ENCODE assay signal across 8 mouse cellular contexts in genomic region chr6:113308141-113308540, GRCm38 (mm10). TPM values are rescaled to one million over a fixed set of nuclear protein-coding genes. Genes with fewer than 3 reads are reported as not detected.
DNase-seq lines count a peak whose midpoint lies in the region; ATAC-seq and TF ChIP-seq lines count a peak whose summit lies in the region.

No protein-coding gene starts in this region.

- DNase-seq in right cerebral cortex, adult 18-20 months: peak; percentile 53
- DNase-seq in right cerebral cortex, postnatal 36 days (ENCODE audit: low spot score in 2 of 2): no peak
- peak; percentile 56 for DNase-seq in brain, embryonic 14.5 days (ENCODE audit: low read depth)
- no peak for DNase-seq in gastrocnemius, adult 18-20 months (ENCODE audit: low spot score)

- no peaks in the 10 kb centered on the region for H3K27me3 ChIP-seq in forebrain, embryonic 15.5 days
- H3K27me3 ChIP-seq in kidney, embryonic 14.5 days (ENCODE audit: control insufficient read depth, insufficient read depth, low read length): no peaks in the 10 kb centered on the region
- H3K27me3 ChIP-seq in liver, embryonic 15.5 days: no peaks in the 10 kb centered on the region

- H3K4me1 ChIP-seq in forebrain, embryonic 15.5 days: peaks cover 26% of the 10 kb centered on the region
- peaks cover 12% of the 10 kb centered on the region; the same call in 1 of the 2 replicates for H3K4me1 ChIP-seq in kidney, embryonic 14.5 days (ENCODE audit: control insufficient read depth, insufficient read depth, low read length)
- peaks cover 31% of the 10 kb centered on the region for H3K4me1 ChIP-seq in liver, embryonic 15.5 days (replicated peaks)
- H3K4me1 ChIP-seq in olfactory bulb, adult 2 months (ENCODE audit: control insufficient read depth, insufficient read depth, low read length): peaks cover 10% of the 10 kb centered on the region

- H3K27ac ChIP-seq in forebrain, embryonic 15.5 days (replicated peaks): peak overlapping the region; percentile 98
- peak overlapping the region; percentile 98 for H3K27ac ChIP-seq in kidney, embryonic 14.5 days (ENCODE audit: low read depth, low read length)
- H3K27ac ChIP-seq in liver, embryonic 15.5 days (replicated peaks): peak overlapping the region; percentile 98
- H3K27ac ChIP-seq in olfactory bulb, adult 2 months (ENCODE audit: insufficient read depth, low read depth, low read length): no peak overlapping the region

- no peaks in the 10 kb centered on the region for H3K9me3 ChIP-seq in forebrain, embryonic 15.5 days
- H3K9me3 ChIP-seq in kidney, embryonic 14.5 days (ENCODE audit: control insufficient read depth, low read length): no peaks in the 10 kb centered on the region
- H3K9me3 ChIP-seq in liver, embryonic 15.5 days (replicated peaks): no peaks in the 10 kb centered on the region

- WGBS in forebrain, embryonic 15.5 days: 27% methylated on average over 5 of the region's 5 CpGs
- WGBS in kidney, embryonic 14.5 days: 22% methylated on average over 5 of the region's 5 CpGs
- WGBS in liver, embryonic 15.5 days (ENCODE audit: insufficient replicate concordance): 15% methylated on average over 5 of the region's 5 CpGs
- WGBS in olfactory bulb, adult 2 months: 15% methylated on average over 5 of the region's 5 CpGs

- H3K4me3 ChIP-seq in forebrain, embryonic 15.5 days: peak overlapping the region; percentile 80
- peak overlapping the region; percentile 75 for H3K4me3 ChIP-seq in kidney, embryonic 14.5 days (ENCODE audit: low read length)
- H3K4me3 ChIP-seq in liver, embryonic 15.5 days (replicated peaks): peak overlapping the region; percentile 97
- peak overlapping the region; percentile 64 for H3K4me3 ChIP-seq in olfactory bulb, adult 2 months (ENCODE audit: insufficient read depth, low read depth, low read length)

- no peak for ATAC-seq in forebrain, embryonic 15.5 days (replicated peaks)
- ATAC-seq in kidney, embryonic 14.5 days (ENCODE audit: low FRiP score, low TSS enrichment): no peak
- no peak for ATAC-seq in liver, embryonic 15.5 days (ENCODE audit: insufficient read depth)

- no peak for TF ChIP-seq CTCF in brain, embryonic 14.5 days (IDR thresholded peaks at IDR 0.05; ENCODE audit: borderline replicate concordance, extremely low read depth, insufficient read depth, insufficient read length)
- TF ChIP-seq CTCF in olfactory bulb, adult 2 months (IDR thresholded peaks at IDR 0.05; ENCODE audit: insufficient read depth, low read depth, low read length): no peak

- H3K36me3 ChIP-seq in forebrain, embryonic 15.5 days: peaks cover 18% of the 10 kb centered on the region
- H3K36me3 ChIP-seq in kidney, embryonic 14.5 days (ENCODE audit: control insufficient read depth, insufficient read depth, low read length): peaks cover 24% of the 10 kb centered on the region
- peaks cover 35% of the 10 kb centered on the region for H3K36me3 ChIP-seq in liver, embryonic 15.5 days (replicated peaks)

- no peak for TF ChIP-seq POLR2A in brain, embryonic 14.5 days (IDR thresholded peaks at IDR 0.05; ENCODE audit: borderline replicate concordance, extremely low read depth, insufficient read depth, insufficient read length, poor library complexity, severe bottlenecking)
- no peak for TF ChIP-seq POLR2A in olfactory bulb, adult 2 months (IDR thresholded peaks at IDR 0.05; ENCODE audit: insufficient read depth, low read depth, low read length)

- H3K9ac ChIP-seq in forebrain, embryonic 15.5 days (replicated peaks): peak overlapping the region; percentile 92
- H3K9ac ChIP-seq in kidney, embryonic 14.5 days (ENCODE audit: low read depth, low read length): peak overlapping the region; percentile 96
- peak overlapping the region; percentile 99 for H3K9ac ChIP-seq in liver, embryonic 15.5 days

- peak overlapping the region; percentile 99 for H3K4me2 ChIP-seq in forebrain, embryonic 15.5 days (replicated peaks)
- H3K4me2 ChIP-seq in kidney, embryonic 14.5 days (replicated peaks; ENCODE audit: low read depth, low read length): peak overlapping the region; percentile 95
- peak overlapping the region; percentile 86 for H3K4me2 ChIP-seq in liver, embryonic 15.5 days

RNA-seq across cellular contexts. Expression of gene Brpf1, which starts 1.2 kb away (rescaled TPM):
- polyA plus RNA-seq in brain, embryonic 14.5 days (2012; rRNA removed): 34.5 and 37.3 TPM in 2 replicates
- 19.6 and 22.2 TPM in 2 replicates for polyA plus RNA-seq in forebrain, embryonic 15.5 days (2015; fragmentation: Nextera tagmentation; extraction: Ambion mirVana)
- 18.2 and 27.2 TPM in 2 replicates for polyA plus RNA-seq in kidney, embryonic 14.5 days (2014; fragmentation: Nextera tagmentation; extraction: Ambion mirVana)
- 7.8 and 10.3 TPM in 2 replicates for polyA plus RNA-seq in liver, embryonic 15.5 days (2015; fragmentation: Nextera tagmentation; extraction: Ambion mirVana)
- polyA plus RNA-seq in olfactory bulb, adult 2 months (2012; ENCODE audit: insufficient read depth, insufficient read length, low replicate concordance, missing spikeins): not detected in 2 replicates
- total RNA-seq in gastrocnemius, adult 18-20 months (2021): 1 to 10 TPM; 9.7 to 9.8 TPM

RNA-seq across cellular contexts. Expression of gene Ogg1, which starts 18.6 kb away (rescaled TPM):
- polyA plus RNA-seq in brain, embryonic 14.5 days (2012; rRNA removed): 13.2 and 25.0 TPM in 2 replicates
- polyA plus RNA-seq in forebrain, embryonic 15.5 days (2015; fragmentation: Nextera tagmentation; extraction: Ambion mirVana): 11.6 and 11.8 TPM in 2 replicates
- 17.3 and 18.4 TPM in 2 replicates for polyA plus RNA-seq in kidney, embryonic 14.5 days (2014; fragmentation: Nextera tagmentation; extraction: Ambion mirVana)
- 5.2 and 5.4 TPM in 2 replicates for polyA plus RNA-seq in liver, embryonic 15.5 days (2015; fragmentation: Nextera tagmentation; extraction: Ambion mirVana)
- polyA plus RNA-seq in olfactory bulb, adult 2 months (2012; ENCODE audit: insufficient read depth, insufficient read length, low replicate concordance, missing spikeins): not detected in 2 replicates
- total RNA-seq in gastrocnemius, adult 18-20 months (2021): 1 to 10 TPM; 5.6 to 5.8 TPM

RNA-seq across cellular contexts. Expression of gene Cpne9, which starts 26.0 kb away (rescaled TPM):
- polyA plus RNA-seq in brain, embryonic 14.5 days (2012; rRNA removed): 2.1 and 4.2 TPM in 2 replicates
- 0.34 and 0.39 TPM in 2 replicates for polyA plus RNA-seq in forebrain, embryonic 15.5 days (2015; fragmentation: Nextera tagmentation; extraction: Ambion mirVana)
- 0.23 TPM in 1 of 2 replicates, not detected in the other for polyA plus RNA-seq in kidney, embryonic 14.5 days (2014; fragmentation: Nextera tagmentation; extraction: Ambion mirVana)
- polyA plus RNA-seq in liver, embryonic 15.5 days (2015; fragmentation: Nextera tagmentation; extraction: Ambion mirVana): not detected in 2 replicates
- polyA plus RNA-seq in olfactory bulb, adult 2 months (2012; ENCODE audit: insufficient read depth, insufficient read length, low replicate concordance, missing spikeins): not detected in 2 replicates
- total RNA-seq in gastrocnemius, adult 18-20 months (2021): under 1 TPM in 1 of 2 experiments, not detected in 1; 0.26 TPM

RNA-seq across cellular contexts. Expression of gene Camk1, which starts 35.6 kb away (rescaled TPM):
- polyA plus RNA-seq in brain, embryonic 14.5 days (2012; rRNA removed): 62.7 and 64.7 TPM in 2 replicates
- polyA plus RNA-seq in forebrain, embryonic 15.5 days (2015; fragmentation: Nextera tagmentation; extraction: Ambion mirVana): 79.0 and 88.0 TPM in 2 replicates
- 112 and 114 TPM in 2 replicates for polyA plus RNA-seq in kidney, embryonic 14.5 days (2014; fragmentation: Nextera tagmentation; extraction: Ambion mirVana)
- 18.2 and 21.1 TPM in 2 replicates for polyA plus RNA-seq in liver, embryonic 15.5 days (2015; fragmentation: Nextera tagmentation; extraction: Ambion mirVana)
- polyA plus RNA-seq in olfactory bulb, adult 2 months (2012; ENCODE audit: insufficient read depth, insufficient read length, low replicate concordance, missing spikeins): not detected in 2 replicates
- total RNA-seq in gastrocnemius, adult 18-20 months (2021): 10 to 100 TPM; 39.0 to 42.9 TPM

Comparison
In these comparisons a context has a peak if more than half of its experiments do, and no peak if none do; other contexts are left out.
1. DNase-seq: peak in right cerebral cortex, adult 18-20 months (single experiment) and brain, embryonic 14.5 days (single experiment); none in right cerebral cortex, postnatal 36 days (0 of 2) and gastrocnemius, adult 18-20 months (single experiment).
2. Peak in every context shown above with its lines, with median percentiles within 50 percentile points of each other: H3K4me2 ChIP-seq, H3K4me3 ChIP-seq and H3K9ac ChIP-seq.